Mouse (Mus musculus): ENCODE measurements around the gene Cemip2. TPM values are rescaled to one million over a fixed set of nuclear protein-coding genes. Genes with fewer than 3 reads are reported as not detected.

Gene Cemip2
- polyA plus RNA-seq, 1 experiment: 12.6 TPM

DNA sequence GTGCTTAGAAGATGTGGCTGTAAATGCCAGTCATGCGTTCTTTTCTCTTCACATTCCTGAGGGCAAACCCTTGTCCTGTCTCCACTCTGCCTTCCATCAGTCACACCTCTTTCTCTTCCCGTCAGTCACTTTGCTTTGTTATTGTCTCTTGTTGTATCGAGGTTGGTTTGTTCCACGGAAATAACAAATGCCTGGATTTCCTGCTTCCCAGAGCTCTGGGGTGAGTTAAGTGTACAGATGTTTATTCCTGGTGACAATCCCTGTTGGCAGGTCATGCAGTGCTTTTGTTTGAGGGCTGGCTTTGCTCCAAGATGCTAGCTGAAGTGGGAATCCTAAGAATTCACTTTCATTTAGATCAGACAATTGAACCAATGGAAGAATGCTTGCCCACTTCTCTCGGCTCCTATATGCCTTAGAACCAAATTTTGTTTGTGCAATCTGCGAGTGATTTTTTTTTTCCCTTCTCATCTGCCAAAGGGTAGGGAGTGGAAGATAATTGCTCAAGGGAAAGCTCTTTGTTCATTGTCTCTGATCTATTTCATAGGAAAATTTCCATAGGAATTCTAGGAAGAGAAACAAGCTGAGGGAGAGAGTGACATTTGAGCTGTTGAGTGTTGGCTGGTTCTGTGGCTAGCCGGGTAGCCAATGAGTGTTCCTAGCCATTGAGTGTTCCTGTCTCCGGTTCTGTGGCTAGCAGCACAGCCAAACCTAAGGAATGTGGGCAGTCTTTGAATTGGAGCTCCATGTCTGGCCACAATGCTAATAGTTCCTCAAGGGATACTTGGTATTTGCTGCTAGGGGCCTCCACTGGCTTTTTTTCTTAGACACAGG lies 104.2 kb downstream of the Cemip2 start:
- H3K79me3 ChIP-seq (ENCODE audit: low read depth): no peaks in the 10 kb centered on the region
- H3ac ChIP-seq (ENCODE audit: control insufficient read depth, insufficient read length, low read depth): no peak overlapping the region
- no peaks in the 10 kb centered on the region for H3K36me3 ChIP-seq (ENCODE audit: control insufficient read depth, insufficient read depth)
- H3K79me2 ChIP-seq (ENCODE audit: control insufficient read depth, insufficient read depth): no peaks in the 10 kb centered on the region
- no peaks in the 10 kb centered on the region for H3K27me3 ChIP-seq (ENCODE audit: control insufficient read depth, insufficient read depth, insufficient read length)
- no peak overlapping the region for H3K4me3 ChIP-seq (ENCODE audit: insufficient read depth, poor library complexity, severe bottlenecking)
- TF ChIP-seq CTCF (IDR thresholded peaks at IDR 0.05; ENCODE audit: control insufficient read depth, insufficient read depth, insufficient read length) (no peak), MYOD1 (IDR thresholded peaks at IDR 0.05; ENCODE audit: control insufficient read depth, insufficient read length, low read depth) (no peak), MYOG (IDR thresholded peaks at IDR 0.05; ENCODE audit: control insufficient read depth, extremely low read depth, insufficient read length) (no peak), CEBPB (IDR thresholded peaks at IDR 0.05; ENCODE audit: low read depth) (no peak), FOSL1 (IDR thresholded peaks at IDR 0.05; ENCODE audit: insufficient read depth, low read length, poor library complexity, severe bottlenecking) (no peak), USF1 (IDR thresholded peaks at IDR 0.05; ENCODE audit: low read depth) (no peak), MAX (IDR thresholded peaks at IDR 0.05) (no peak)

DNA sequence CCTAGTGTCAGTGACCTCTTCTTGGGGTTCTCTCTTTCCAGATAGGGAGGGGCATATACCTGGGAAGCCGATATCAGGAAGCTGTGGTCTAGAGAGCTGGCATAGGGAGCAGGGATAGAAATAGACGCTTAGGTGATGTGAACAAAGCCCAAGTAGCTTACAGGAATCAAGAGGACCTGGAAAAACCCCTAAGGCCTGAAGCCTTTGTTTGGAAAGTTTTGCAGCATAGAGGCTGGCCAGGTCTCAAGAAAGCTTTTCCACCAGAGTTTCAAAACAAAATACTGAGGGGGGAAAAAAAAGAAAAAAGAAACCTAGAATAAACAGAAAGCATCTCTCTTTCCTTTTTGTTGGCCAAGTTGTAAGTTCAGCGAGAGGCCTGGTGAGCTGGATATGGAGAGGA lies 104.9 kb downstream of the Cemip2 start:
- no peak for TF ChIP-seq CEBPB (IDR thresholded peaks at IDR 0.05; ENCODE audit: low read depth)
- TF ChIP-seq MAX (IDR thresholded peaks at IDR 0.05): no peak
- TF ChIP-seq MYOD1 (IDR thresholded peaks at IDR 0.05; ENCODE audit: control insufficient read depth, insufficient read length, low read depth): no peak
- TF ChIP-seq CTCF (IDR thresholded peaks at IDR 0.05; ENCODE audit: control insufficient read depth, insufficient read depth, insufficient read length): no peak
- TF ChIP-seq USF1 (IDR thresholded peaks at IDR 0.05; ENCODE audit: low read depth): no peak
- TF ChIP-seq MYOG (IDR thresholded peaks at IDR 0.05; ENCODE audit: control insufficient read depth, extremely low read depth, insufficient read length): no peak
- TF ChIP-seq FOSL1 (IDR thresholded peaks at IDR 0.05; ENCODE audit: insufficient read depth, low read length, poor library complexity, severe bottlenecking): no peak
- H3K4me3 ChIP-seq (ENCODE audit: insufficient read depth, poor library complexity, severe bottlenecking): no peak overlapping the region
- H3K27me3 ChIP-seq (ENCODE audit: control insufficient read depth, insufficient read depth, insufficient read length): no peaks in the 10 kb centered on the region
- no peak overlapping the region for H3ac ChIP-seq (ENCODE audit: control insufficient read depth, insufficient read length, low read depth)
- H3K36me3 ChIP-seq (ENCODE audit: control insufficient read depth, insufficient read depth): no peaks in the 10 kb centered on the region
- no peaks in the 10 kb centered on the region for H3K79me2 ChIP-seq (ENCODE audit: control insufficient read depth, insufficient read depth)
- H3K79me3 ChIP-seq (ENCODE audit: low read depth): no peaks in the 10 kb centered on the region

DNA sequence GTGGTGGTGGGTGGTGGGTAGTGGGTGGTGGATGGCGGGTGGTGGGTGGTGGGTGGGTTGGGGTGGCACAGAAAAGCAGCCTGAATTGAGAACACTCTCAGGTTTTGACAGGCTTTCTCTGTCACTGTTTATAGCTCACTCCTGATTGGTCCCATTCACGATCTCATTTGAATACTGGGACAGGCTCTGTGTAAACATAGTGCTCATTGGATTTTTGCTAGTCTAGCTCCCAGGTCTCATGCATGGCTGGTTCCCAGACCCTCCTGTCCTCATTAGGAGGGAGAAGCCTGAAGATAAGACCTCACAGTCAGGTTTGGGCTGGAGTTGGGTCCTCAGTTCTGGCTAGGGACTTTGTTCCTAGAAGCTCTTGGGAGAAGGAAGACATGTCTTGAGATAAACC lies 105.8 kb downstream of the Cemip2 start:
- Histone ChIP-seq H3K79me2 (ENCODE audit: control insufficient read depth, insufficient read depth) (no peaks in the 10 kb centered on the region), H3K36me3 (ENCODE audit: control insufficient read depth, insufficient read depth) (no peaks in the 10 kb centered on the region), H3K79me3 (ENCODE audit: low read depth) (no peaks in the 10 kb centered on the region), H3K4me3 (ENCODE audit: insufficient read depth, poor library complexity, severe bottlenecking) (no peak overlapping the region), H3ac (ENCODE audit: control insufficient read depth, insufficient read length, low read depth) (no peak overlapping the region), H3K27me3 (ENCODE audit: control insufficient read depth, insufficient read depth, insufficient read length) (no peaks in the 10 kb centered on the region)
- TF ChIP-seq MAX (IDR thresholded peaks at IDR 0.05) (no peak), MYOG (IDR thresholded peaks at IDR 0.05; ENCODE audit: control insufficient read depth, extremely low read depth, insufficient read length) (no peak), USF1 (IDR thresholded peaks at IDR 0.05; ENCODE audit: low read depth) (no peak), CEBPB (IDR thresholded peaks at IDR 0.05; ENCODE audit: low read depth) (no peak), MYOD1 (IDR thresholded peaks at IDR 0.05; ENCODE audit: control insufficient read depth, insufficient read length, low read depth) (no peak), FOSL1 (IDR thresholded peaks at IDR 0.05; ENCODE audit: insufficient read depth, low read length, poor library complexity, severe bottlenecking) (no peak), CTCF (IDR thresholded peaks at IDR 0.05; ENCODE audit: control insufficient read depth, insufficient read depth, insufficient read length) (no peak)

DNA sequence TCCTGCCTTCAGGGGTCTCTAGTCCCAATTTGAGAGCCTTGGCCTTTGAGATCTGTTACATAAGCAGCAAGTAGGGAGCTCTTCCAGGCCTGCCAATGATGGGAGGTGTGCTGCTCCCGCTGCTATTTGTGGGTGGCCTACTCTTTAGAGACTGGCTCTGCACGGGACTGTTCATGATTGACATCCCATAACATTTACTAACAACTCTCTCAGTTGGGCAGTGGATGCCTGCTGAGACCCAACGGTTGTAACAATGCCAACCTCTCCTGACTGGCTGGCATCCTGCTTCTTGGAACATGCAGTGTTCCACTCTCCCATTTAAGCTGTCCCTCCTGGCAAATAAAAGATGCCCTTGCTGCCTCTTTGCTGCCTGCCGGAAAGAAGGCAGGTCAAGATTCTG lies 106.2 kb downstream of the Cemip2 start:
- Histone ChIP-seq H3ac (ENCODE audit: control insufficient read depth, insufficient read length, low read depth) (no peak overlapping the region), H3K79me2 (ENCODE audit: control insufficient read depth, insufficient read depth) (no peaks in the 10 kb centered on the region), H3K79me3 (ENCODE audit: low read depth) (no peaks in the 10 kb centered on the region), H3K4me3 (ENCODE audit: insufficient read depth, poor library complexity, severe bottlenecking) (no peak overlapping the region), H3K36me3 (ENCODE audit: control insufficient read depth, insufficient read depth) (no peaks in the 10 kb centered on the region), H3K27me3 (ENCODE audit: control insufficient read depth, insufficient read depth, insufficient read length) (no peaks in the 10 kb centered on the region)
- TF ChIP-seq CEBPB (IDR thresholded peaks at IDR 0.05; ENCODE audit: low read depth) (no peak), MYOD1 (IDR thresholded peaks at IDR 0.05; ENCODE audit: control insufficient read depth, insufficient read length, low read depth) (no peak), MAX (IDR thresholded peaks at IDR 0.05) (no peak), CTCF (IDR thresholded peaks at IDR 0.05; ENCODE audit: control insufficient read depth, insufficient read depth, insufficient read length) (no peak), USF1 (IDR thresholded peaks at IDR 0.05; ENCODE audit: low read depth) (no peak), MYOG (IDR thresholded peaks at IDR 0.05; ENCODE audit: control insufficient read depth, extremely low read depth, insufficient read length) (no peak), FOSL1 (IDR thresholded peaks at IDR 0.05; ENCODE audit: insufficient read depth, low read length, poor library complexity, severe bottlenecking) (no peak)

DNA sequence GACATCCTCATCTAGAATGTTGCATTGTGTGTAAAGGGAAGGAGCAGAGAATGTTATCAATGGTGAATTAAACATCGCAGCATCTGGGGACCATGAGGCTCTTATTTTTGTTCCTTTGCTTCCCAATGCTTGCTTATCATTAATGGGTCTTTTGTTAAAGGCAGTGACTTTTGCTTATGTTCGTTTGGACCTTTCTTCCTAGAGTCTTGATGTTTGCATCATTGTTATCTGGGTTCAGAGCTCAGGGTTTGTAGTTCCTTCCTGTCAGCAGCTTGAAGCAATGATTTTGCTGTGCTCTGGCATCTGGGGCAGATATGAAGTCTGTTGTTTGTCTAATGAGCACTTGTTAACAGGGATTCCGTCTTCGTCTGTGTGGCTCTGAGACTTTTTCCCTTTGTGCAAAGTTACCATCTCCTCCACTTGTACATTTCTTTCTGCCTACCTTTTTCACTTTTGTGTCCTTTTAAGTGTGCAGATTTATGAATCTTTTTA lies 108.1 kb downstream of the Cemip2 start:
- no peaks in the 10 kb centered on the region for H3K79me2 ChIP-seq (ENCODE audit: control insufficient read depth, insufficient read depth)
- H3K36me3 ChIP-seq (ENCODE audit: control insufficient read depth, insufficient read depth): no peaks in the 10 kb centered on the region
- no peak for TF ChIP-seq MYOG (IDR thresholded peaks at IDR 0.05; ENCODE audit: control insufficient read depth, extremely low read depth, insufficient read length)
- TF ChIP-seq CEBPB (IDR thresholded peaks at IDR 0.05; ENCODE audit: low read depth): no peak
- no peak for TF ChIP-seq USF1 (IDR thresholded peaks at IDR 0.05; ENCODE audit: low read depth)
- TF ChIP-seq CTCF (IDR thresholded peaks at IDR 0.05; ENCODE audit: control insufficient read depth, insufficient read depth, insufficient read length): no peak
- no peak for TF ChIP-seq MAX (IDR thresholded peaks at IDR 0.05)
- no peak for TF ChIP-seq FOSL1 (IDR thresholded peaks at IDR 0.05; ENCODE audit: insufficient read depth, low read length, poor library complexity, severe bottlenecking)
- no peak for TF ChIP-seq MYOD1 (IDR thresholded peaks at IDR 0.05; ENCODE audit: control insufficient read depth, insufficient read length, low read depth)
- H3ac ChIP-seq (ENCODE audit: control insufficient read depth, insufficient read length, low read depth): no peak overlapping the region
- H3K27me3 ChIP-seq (ENCODE audit: control insufficient read depth, insufficient read depth, insufficient read length): no peaks in the 10 kb centered on the region
- no peaks in the 10 kb centered on the region for H3K79me3 ChIP-seq (ENCODE audit: low read depth)
- H3K4me3 ChIP-seq (ENCODE audit: insufficient read depth, poor library complexity, severe bottlenecking): no peak overlapping the region
